Mouse (Mus musculus) limb, embryonic 13.5 days (tissue): ENCODE measurements around the gene Gpkow. TPM values are rescaled to one million over a fixed set of nuclear protein-coding genes. Genes with fewer than 3 reads are reported as not detected.

Experiments
- ATAC-seq: fragments of 200-750 bp; cut with Nextera tagmentation; 2 replicates; pipeline ENCODE4 v1.8.0; 2017; ENCODE audit warnings: low read depth, moderate number of reproducible peaks, moderate TSS enrichment; ENCODE audit not compliant: low FRiP score
- H3K27ac ChIP-seq: fragments of 300-500 bp; sonication (generic); 2 replicates; pipeline ENCODE4 v1.5.1; 2015; ENCODE audit warnings: inconsistent platforms, mild to moderate bottlenecking, moderate library complexity
- H3K27me3 ChIP-seq: fragments of 300-500 bp; sonication (generic); 2 replicates; pipeline ENCODE4 v1.6.1; 2015; ENCODE audit warnings: mild to moderate bottlenecking, inconsistent platforms
- H3K36me3 ChIP-seq: fragments of 300-500 bp; sonication (generic); 2 replicates; pipeline ENCODE4 v1.6.1; 2015; ENCODE audit warnings: inconsistent platforms, mild to moderate bottlenecking, moderate library complexity
- H3K4me1 ChIP-seq: fragments of 300-500 bp; sonication (generic); 2 replicates; pipeline ENCODE4 v1.6.1; 2015; ENCODE audit warnings: inconsistent platforms
- H3K4me2 ChIP-seq: fragments of 300-500 bp; sonication (generic); replicated peaks from 2 replicates; pipeline ENCODE4 v1.6.1; 2015; ENCODE audit warnings: inconsistent platforms, mild to moderate bottlenecking, moderate library complexity
- H3K4me3 ChIP-seq: fragments of 300-500 bp; sonication (generic); 2 replicates; pipeline ENCODE4 v1.5.1; 2015; ENCODE audit warnings: moderate library complexity, mild to moderate bottlenecking, inconsistent platforms
- H3K9ac ChIP-seq: fragments of 300-500 bp; sonication (generic); 2 replicates; pipeline ENCODE4 v1.6.1; 2015; ENCODE audit warnings: mild to moderate bottlenecking, inconsistent platforms
- H3K9me3 ChIP-seq: fragments of 300-500 bp; sonication (generic); 2 replicates; pipeline ENCODE4 v1.6.1; 2016; ENCODE audit warnings: inconsistent platforms
- WGBS: fragments of 180-500 bp; shearing (Covaris S2); methylation state at CpG from one replicate; pipeline ENCODE4 v1.1.7; 2015; 5-methylcytosine and 5-hydroxymethylcytosine counted together
- polyA plus RNA-seq: library from polyadenylated mRNA; unstranded; fragments of >200 nt; fragmentation: Nextera tagmentation; extraction: Ambion mirVana; gene quantifications from 2 replicates; pipeline ENCODE4 v1.2.1, GENCODE M21; 2015

Gene Gpkow
- polyA plus RNA-seq, 1 experiment from 2014 or later, result 42.6 TPM

DNA sequence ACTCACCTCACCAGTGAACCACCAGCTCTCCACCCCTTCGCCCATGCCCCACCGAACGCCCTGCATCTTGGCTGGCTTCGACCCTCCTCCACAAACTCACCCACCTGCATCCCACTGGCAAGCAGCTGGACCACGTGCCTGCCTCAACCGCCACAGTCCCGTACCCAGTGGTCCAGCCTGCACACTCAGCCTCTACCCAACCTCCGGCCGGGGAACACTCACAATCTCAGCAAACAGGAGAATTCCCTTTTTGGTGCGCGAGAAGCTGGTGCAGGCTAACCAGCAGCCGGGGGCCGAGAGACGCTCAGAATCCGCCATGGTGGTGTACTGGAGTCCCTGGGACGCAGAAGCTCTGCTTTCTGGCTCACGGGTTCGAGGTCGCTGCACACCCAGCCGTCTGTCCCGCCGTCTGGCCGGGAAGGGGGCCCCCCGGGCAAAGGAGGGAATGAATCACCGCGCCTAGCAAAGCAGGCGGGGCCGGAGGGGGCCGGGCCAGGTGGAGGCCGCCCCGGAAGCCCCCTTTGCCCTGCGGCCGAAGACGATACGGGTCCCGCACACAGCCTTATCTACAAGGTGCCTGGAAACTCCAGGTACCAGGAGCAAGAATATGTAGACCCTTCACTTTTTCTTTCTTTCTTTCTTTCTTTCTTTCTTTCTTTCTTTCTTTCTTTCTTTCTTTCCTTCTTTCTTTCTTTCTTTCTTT lies 25.9 kb upstream of the Gpkow start, which contains the start of gene Plp2:
Gene Plp2 (minus strand): TSS at position 470 of the 703 bp plus-strand sequence.
- peaks cover 17% of the 10 kb centered on the region for H3K36me3 ChIP-seq
- ATAC-seq, result peak; percentile 45
- H3K4me3 ChIP-seq, result peak within 1 kb of the TSS; percentile 52
- peaks cover 18% of the 10 kb centered on the region for H3K4me1 ChIP-seq
- H3K27me3 ChIP-seq, result no peaks in the 10 kb centered on the region
- peak within 1 kb of the TSS; percentile 55; the same call in 1 of the 2 replicates for H3K27ac ChIP-seq
- H3K9ac ChIP-seq, result peak within 1 kb of the TSS; percentile 66
- WGBS, result 18% methylated on average over 33 of the region's 36 CpGs
- no peaks in the 10 kb centered on the region for H3K9me3 ChIP-seq
- peak within 1 kb of the TSS; percentile 62 for H3K4me2 ChIP-seq

DNA sequence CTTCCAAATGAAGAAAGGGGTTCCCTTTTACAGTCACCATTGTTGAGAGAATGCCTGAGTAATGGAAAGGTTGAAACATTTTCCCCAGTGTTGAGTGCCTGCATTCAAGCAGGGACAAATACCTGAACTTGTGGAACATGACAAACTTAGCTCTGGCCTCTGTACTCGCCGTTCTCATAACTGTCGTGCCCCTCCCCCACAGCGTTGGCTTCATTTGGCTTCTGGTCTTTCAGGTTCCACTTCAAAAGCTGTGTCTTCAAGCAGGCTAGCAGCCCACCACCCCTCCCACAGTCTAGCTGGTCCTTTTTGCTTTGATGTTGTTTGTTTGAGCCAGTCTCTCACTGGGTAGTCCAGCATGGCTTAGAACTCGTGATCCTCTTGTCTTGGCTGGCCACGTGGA lies 24.2 kb upstream of the Gpkow start:
- Histone ChIP-seq H3K4me1 (peaks cover 18% of the 10 kb centered on the region), H3K27ac (no peak overlapping the region), H3K9me3 (no peaks in the 10 kb centered on the region), H3K36me3 (peaks cover 6% of the 10 kb centered on the region; the same call in 1 of the 2 replicates), H3K9ac (no peak overlapping the region), H3K4me3 (no peak overlapping the region), H3K27me3 (no peaks in the 10 kb centered on the region), H3K4me2 (no peak overlapping the region)
- WGBS, result 38% methylated on average over 6 of the region's 6 CpGs
- ATAC-seq, result no peak

GRCm38 (mm10) chrX:7673578-7674281 lies 23.2 kb upstream of the Gpkow start:
- ATAC-seq, result peak; percentile 1; the same call in 1 of the 2 replicates
- 23% methylated on average over 12 of the region's 12 CpGs for WGBS
- H3K4me2 ChIP-seq, result peak overlapping the region; percentile 57
- H3K4me1 ChIP-seq, result peaks cover 18% of the 10 kb centered on the region
- H3K27me3 ChIP-seq, result no peaks in the 10 kb centered on the region
- peaks cover 5% of the 10 kb centered on the region; the same call in 1 of the 2 replicates for H3K36me3 ChIP-seq
- H3K4me3 ChIP-seq, result peak overlapping the region; percentile 29; the same call in 1 of the 2 replicates
- no peak overlapping the region for H3K9ac ChIP-seq
- no peaks in the 10 kb centered on the region for H3K9me3 ChIP-seq
- H3K27ac ChIP-seq, result peak overlapping the region; percentile 70; the same call in 1 of the 2 replicates

GRCm38 (mm10) chrX:7674284-7675000 lies 22.5 kb upstream of the Gpkow start:
- 31% methylated on average over 28 of the region's 28 CpGs for WGBS
- Histone ChIP-seq H3K36me3 (no peaks in the 10 kb centered on the region), H3K27me3 (no peaks in the 10 kb centered on the region), H3K4me1 (peaks cover 18% of the 10 kb centered on the region), H3K9me3 (no peaks in the 10 kb centered on the region), H3K4me3 (peak overlapping the region; percentile 29), H3K4me2 (peak overlapping the region; percentile 57), H3K9ac (0 out of 2 replicates have a peak overlapping the region, but pooled peaks have one; percentile 2), H3K27ac (peak overlapping the region; percentile 70)
- peak; percentile 16; the same call in 1 of the 2 replicates for ATAC-seq

- Histone ChIP-seq H3K27me3 (no peaks in the 10 kb centered on the region), H3K36me3 (no peaks in the 10 kb centered on the region), H3K4me3 (peak overlapping the region; percentile 29), H3K4me1 (peaks cover 18% of the 10 kb centered on the region), H3K27ac (peak overlapping the region; percentile 70), H3K9me3 (no peaks in the 10 kb centered on the region), H3K9ac (no peak overlapping the region), H3K4me2 (peak overlapping the region; percentile 57)
- ATAC-seq, result 0 out of 2 replicates have a peak, but pooled peaks have one; percentile 2
- 33% methylated on average over 10 of the region's 10 CpGs for WGBS
Observed at GRCm38 (mm10) chrX:7675001-7675380, 21.9 kb upstream of the Gpkow start.

- WGBS, result 37% methylated on average over 3 of the region's 3 CpGs
- Histone ChIP-seq H3K4me3 (no peak overlapping the region), H3K4me1 (peaks cover 4% of the 10 kb centered on the region), H3K4me2 (no peak overlapping the region), H3K9ac (no peak overlapping the region), H3K36me3 (no peaks in the 10 kb centered on the region), H3K9me3 (no peaks in the 10 kb centered on the region), H3K27me3 (no peaks in the 10 kb centered on the region), H3K27ac (no peak overlapping the region)
- no peak for ATAC-seq
Observed at GRCm38 (mm10) chrX:7678986-7679385, 17.9 kb upstream of the Gpkow start.

DNA sequence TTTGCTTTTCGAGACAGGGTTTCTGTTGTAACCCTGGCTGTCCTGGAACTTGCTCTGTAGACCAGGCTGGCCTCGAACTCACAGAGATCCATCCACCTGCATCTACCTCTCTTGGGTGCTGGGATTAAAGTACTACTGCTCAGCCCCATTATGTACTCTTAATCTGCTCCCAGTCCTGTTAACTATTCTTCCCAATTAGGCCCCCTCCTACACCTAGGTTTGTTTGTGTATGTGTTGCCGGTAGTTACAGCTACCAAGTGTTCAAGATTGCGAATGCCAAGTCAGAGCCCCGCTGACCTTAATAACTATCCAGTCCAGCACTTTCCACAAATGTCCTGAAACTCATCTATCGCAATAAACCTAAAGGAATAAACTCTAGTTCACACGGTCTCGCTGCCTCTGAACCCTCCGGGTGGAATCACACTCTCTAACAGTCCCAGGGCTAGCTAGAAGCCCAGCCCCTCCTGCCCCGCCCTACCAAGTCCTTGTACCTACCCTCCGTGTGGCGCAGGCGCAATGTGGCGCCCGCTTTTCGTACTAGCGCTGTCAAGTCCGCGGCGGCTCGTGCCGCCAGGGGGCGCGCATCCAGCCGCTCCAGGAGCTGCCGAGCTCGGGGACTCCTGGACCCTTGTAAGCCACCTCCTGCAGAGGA lies 17.4 kb upstream of the Gpkow start:
- Histone ChIP-seq H3K4me1 (no peaks in the 10 kb centered on the region), H3K9ac (peak overlapping the region; percentile 55; the same call in 1 of the 2 replicates), H3K27ac (no peak overlapping the region), H3K27me3 (no peaks in the 10 kb centered on the region), H3K4me2 (peak overlapping the region; percentile 61), H3K4me3 (peak overlapping the region; percentile 36), H3K9me3 (no peaks in the 10 kb centered on the region), H3K36me3 (no peaks in the 10 kb centered on the region)
- WGBS, result 16% methylated on average over 27 of the region's 27 CpGs
- peak; percentile 93 for ATAC-seq

DNA sequence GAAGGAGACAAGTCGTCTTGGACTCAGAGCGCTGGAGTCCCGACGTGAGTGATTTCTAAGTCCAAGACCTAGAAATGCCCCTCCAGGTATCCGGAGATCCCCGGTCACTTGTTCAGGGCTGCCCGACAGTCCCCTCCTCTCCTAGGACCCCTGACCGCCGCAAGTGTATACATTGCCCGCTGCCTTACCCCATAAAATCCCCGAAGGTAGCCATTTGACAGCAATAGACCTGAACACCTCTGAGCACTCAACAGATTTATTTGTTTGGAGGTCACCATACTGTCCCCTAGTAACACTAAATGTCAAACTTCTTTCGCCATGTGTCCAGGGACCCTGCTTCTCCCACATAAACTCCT lies 16.9 kb upstream of the Gpkow start:
- H3K36me3 ChIP-seq, result no peaks in the 10 kb centered on the region
- 22% methylated on average over 12 of the region's 12 CpGs for WGBS
- H3K4me3 ChIP-seq, result peak overlapping the region; percentile 36
- peak; percentile 34; the same call in 1 of the 2 replicates for ATAC-seq
- no peaks in the 10 kb centered on the region for H3K27me3 ChIP-seq
- no peaks in the 10 kb centered on the region for H3K4me1 ChIP-seq
- no peak overlapping the region for H3K27ac ChIP-seq
- no peaks in the 10 kb centered on the region for H3K9me3 ChIP-seq
- peak overlapping the region; percentile 55; the same call in 1 of the 2 replicates for H3K9ac ChIP-seq
- peak overlapping the region; percentile 61 for H3K4me2 ChIP-seq

- Histone ChIP-seq H3K27ac (no peak within 1 kb of the TSS), H3K36me3 (no peaks in the 10 kb centered on the region), H3K4me1 (no peaks in the 10 kb centered on the region), H3K9me3 (no peaks in the 10 kb centered on the region), H3K4me2 (peak within 1 kb of the TSS; percentile 61), H3K9ac (peak within 1 kb of the TSS; percentile 55; the same call in 1 of the 2 replicates), H3K4me3 (peak within 1 kb of the TSS; percentile 36), H3K27me3 (no peaks in the 10 kb centered on the region)
- no peak for ATAC-seq
- WGBS, result 61% methylated on average over 14 of the region's 14 CpGs
Observed at GRCm38 (mm10) chrX:7680864-7681263, 16.1 kb upstream of the Gpkow start, which contains the start of gene Magix. Gene Magix (minus strand): TSS chrX:7681251.

DNA sequence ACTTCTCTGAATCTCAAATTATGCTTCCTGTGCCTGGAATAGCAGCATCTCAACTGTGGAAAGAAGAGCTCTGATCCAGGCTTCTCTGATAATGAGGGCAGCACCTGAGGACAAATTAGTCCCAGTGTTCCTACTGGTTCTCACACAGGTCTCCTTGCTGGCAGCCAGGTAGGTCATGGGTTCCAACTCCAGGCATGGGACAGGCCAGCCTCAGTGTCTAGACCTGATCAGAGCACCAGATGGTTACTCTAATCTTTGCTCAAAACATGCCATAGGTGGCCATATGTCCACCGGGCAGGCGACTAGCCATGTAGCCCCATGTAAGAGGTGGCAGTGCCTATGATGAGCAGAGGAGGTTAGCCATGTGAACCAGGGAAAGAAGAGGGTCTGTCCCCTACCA lies 8.6 kb upstream of the Gpkow start:
- Histone ChIP-seq H3K9me3 (no peaks in the 10 kb centered on the region), H3K4me1 (no peaks in the 10 kb centered on the region), H3K36me3 (no peaks in the 10 kb centered on the region), H3K4me3 (no peak overlapping the region), H3K27ac (no peak overlapping the region), H3K4me2 (no peak overlapping the region), H3K9ac (no peak overlapping the region), H3K27me3 (no peaks in the 10 kb centered on the region)
- no peak for ATAC-seq
- 82% methylated on average over 2 of the region's 2 CpGs for WGBS

- no peak overlapping the region for H3K27ac ChIP-seq
- no peaks in the 10 kb centered on the region for H3K27me3 ChIP-seq
- no peaks in the 10 kb centered on the region for H3K9me3 ChIP-seq
- no peak for ATAC-seq
- H3K4me3 ChIP-seq, result no peak overlapping the region
- H3K4me1 ChIP-seq, result no peaks in the 10 kb centered on the region
- H3K4me2 ChIP-seq, result no peak overlapping the region
- H3K9ac ChIP-seq, result no peak overlapping the region
- no peaks in the 10 kb centered on the region for H3K36me3 ChIP-seq
- WGBS, result 65% methylated on average over 3 of the region's 3 CpGs
Observed at GRCm38 (mm10) chrX:7690486-7690885, 6.4 kb upstream of the Gpkow start.
